Mouse (Mus musculus) C2C12 (cell line): ENCODE data around the gene Gm49387. TPM values are rescaled to one million over a fixed set of nuclear protein-coding genes. Genes with fewer than 3 reads are reported as not detected.

ENCODE experiments used
- H3K27me3 ChIP-seq: one replicate; pipeline ENCODE4 v1.6.1; 2011; ENCODE audit not compliant: control insufficient read depth, insufficient read depth, insufficient read length
- H3K36me3 ChIP-seq: one replicate; pipeline ENCODE4 v1.6.1; 2011; ENCODE audit not compliant: control insufficient read depth, insufficient read depth
- H3K4me3 ChIP-seq: one replicate; pipeline ENCODE4 v1.5.1; 2011; ENCODE audit warnings: mild to moderate bottlenecking, control low read depth; ENCODE audit not compliant: poor library complexity, insufficient read depth, severe bottlenecking
- H3K79me2 ChIP-seq: one replicate; pipeline ENCODE4 v1.6.1; 2011; ENCODE audit not compliant: control insufficient read depth, insufficient read depth
- H3K79me3 ChIP-seq: one replicate; pipeline ENCODE4 v1.6.1; 2011; ENCODE audit warnings: low read depth, control low read depth
- H3ac ChIP-seq: one replicate; pipeline ENCODE3; 2011; ENCODE audit warnings: low read depth; ENCODE audit not compliant: control insufficient read depth, insufficient read length
- CEBPB ChIP-seq: IDR thresholded peaks from one replicate; pipeline ENCODE4 v1.6.1; 2011; ENCODE audit warnings: low read depth, mild to moderate bottlenecking, control low read depth, moderate library complexity
- CTCF ChIP-seq: IDR thresholded peaks from one replicate; pipeline ENCODE4 v1.5.1; 2011; ENCODE audit not compliant: control insufficient read depth, insufficient read depth, insufficient read length
- FOSL1 ChIP-seq: IDR thresholded peaks from one replicate; pipeline ENCODE4 v1.8.0; 2011; ENCODE audit warnings: mild to moderate bottlenecking, low read length; ENCODE audit not compliant: poor library complexity, insufficient read depth, severe bottlenecking
- MAX ChIP-seq: IDR thresholded peaks from one replicate; pipeline ENCODE4 v1.6.1; 2011; ENCODE audit warnings: mild to moderate bottlenecking, control low read depth
- MYOD1 ChIP-seq: IDR thresholded peaks from one replicate; pipeline ENCODE4 v1.6.1; 2011; ENCODE audit warnings: low read depth; ENCODE audit not compliant: control insufficient read depth, insufficient read length
- MYOG ChIP-seq: IDR thresholded peaks from one replicate; pipeline ENCODE4 v1.6.1; 2011; ENCODE audit not compliant: control insufficient read depth, insufficient read length; ENCODE audit errors: extremely low read depth
- USF1 ChIP-seq: IDR thresholded peaks from one replicate; pipeline ENCODE4 v1.6.1; 2011; ENCODE audit warnings: low read depth, mild to moderate bottlenecking, control low read depth, moderate library complexity
- polyA plus RNA-seq: library from polyadenylated mRNA; unstranded; fragments of >200 nt; fragmentation: generic; extraction: Trizol; gene quantifications from one replicate; pipeline ENCODE4 v1.2.1, GENCODE M21; 2012; ENCODE audit warnings: missing spikeins

The Gm49387 gene
- polyA plus RNA-seq, 1 experiment, result not detected

- no peak for TF ChIP-seq CEBPB
- TF ChIP-seq FOSL1, result no peak
- no peak for TF ChIP-seq MYOG
- TF ChIP-seq MYOD1, result no peak
- no peak for TF ChIP-seq CTCF
- TF ChIP-seq MAX, result no peak
- TF ChIP-seq USF1, result no peak
- no peak overlapping the region for H3ac ChIP-seq
- no peak overlapping the region for H3K4me3 ChIP-seq
- H3K79me2 ChIP-seq, result peaks cover 5% of the 10 kb centered on the region
- H3K79me3 ChIP-seq, result no peaks in the 10 kb centered on the region
- H3K27me3 ChIP-seq, result no peaks in the 10 kb centered on the region
- H3K36me3 ChIP-seq, result peaks cover 65% of the 10 kb centered on the region
Observed at GRCm38 (mm10) chr14:31510322-31510721, 130.4 kb downstream of the Gm49387 start.

- Histone ChIP-seq H3K79me2 (peaks cover 7% of the 10 kb centered on the region), H3K36me3 (peaks cover 69% of the 10 kb centered on the region), H3ac (no peak overlapping the region), H3K4me3 (no peak overlapping the region), H3K27me3 (no peaks in the 10 kb centered on the region), H3K79me3 (no peaks in the 10 kb centered on the region)
- no peak for TF ChIP-seq MYOG
- TF ChIP-seq CTCF, result no peak
- TF ChIP-seq MAX, result no peak
- TF ChIP-seq FOSL1, result no peak
- no peak for TF ChIP-seq CEBPB
- TF ChIP-seq USF1, result no peak
- TF ChIP-seq MYOD1, result no peak
Observed at GRCm38 (mm10) chr14:31509911-31510310, 130.8 kb downstream of the Gm49387 start.

- no peak overlapping the region for H3ac ChIP-seq
- H3K27me3 ChIP-seq, result no peaks in the 10 kb centered on the region
- peaks cover 18% of the 10 kb centered on the region for H3K79me2 ChIP-seq
- TF ChIP-seq MYOG (no peak), FOSL1 (no peak)
- H3K4me3 ChIP-seq, result no peak overlapping the region
- H3K36me3 ChIP-seq, result peaks cover 85% of the 10 kb centered on the region
- peaks cover 10% of the 10 kb centered on the region for H3K79me3 ChIP-seq
Observed at GRCm38 (mm10) chr14:31506456-31506855, 134.2 kb downstream of the Gm49387 start.

GRCm38 (mm10) chr14:31503406-31503805 is 137.3 kb downstream of the Gm49387 start:
- H3K27me3 ChIP-seq, result no peaks in the 10 kb centered on the region
- TF ChIP-seq MAX (no peak), FOSL1 (no peak), USF1 (no peak), CTCF (no peak), MYOG (no peak), CEBPB (no peak), MYOD1 (no peak)
- peaks cover 95% of the 10 kb centered on the region for H3K36me3 ChIP-seq
- no peak overlapping the region for H3K4me3 ChIP-seq
- peaks cover 43% of the 10 kb centered on the region for H3K79me2 ChIP-seq
- no peak overlapping the region for H3ac ChIP-seq
- H3K79me3 ChIP-seq, result peaks cover 24% of the 10 kb centered on the region

Other genes starting within 250 kb of the Gm49387 start
- 8.7 TPM for gene Sh3bp5, start 204.8 kb downstream of the Gm49387 start, polyA plus RNA-seq
- gene Eaf1, start 146.5 kb downstream of the Gm49387 start, polyA plus RNA-seq, result 30.2 TPM
- gene Mettl6, start 145.8 kb downstream of the Gm49387 start, polyA plus RNA-seq, result 17.0 TPM
- gene Colq, start 49.5 kb downstream of the Gm49387 start, polyA plus RNA-seq, result not detected
- gene Btd, start 150 bp upstream of the Gm49387 start, polyA plus RNA-seq, result 16.7 TPM
- 1.4 TPM for gene Hacl1, start 408 bp upstream of the Gm49387 start, polyA plus RNA-seq
- gene Ankrd28, start 189.8 kb upstream of the Gm49387 start, polyA plus RNA-seq, result 11.6 TPM